Mouse (Mus musculus): ENCODE results near the gene Hnf1b. TPM values are rescaled to one million over a fixed set of nuclear protein-coding genes. Genes with fewer than 3 reads are reported as not detected.

Hnf1b gene
- polyA plus RNA-seq, 1 experiment from 2014 or later, result 0.77 TPM

DNA sequence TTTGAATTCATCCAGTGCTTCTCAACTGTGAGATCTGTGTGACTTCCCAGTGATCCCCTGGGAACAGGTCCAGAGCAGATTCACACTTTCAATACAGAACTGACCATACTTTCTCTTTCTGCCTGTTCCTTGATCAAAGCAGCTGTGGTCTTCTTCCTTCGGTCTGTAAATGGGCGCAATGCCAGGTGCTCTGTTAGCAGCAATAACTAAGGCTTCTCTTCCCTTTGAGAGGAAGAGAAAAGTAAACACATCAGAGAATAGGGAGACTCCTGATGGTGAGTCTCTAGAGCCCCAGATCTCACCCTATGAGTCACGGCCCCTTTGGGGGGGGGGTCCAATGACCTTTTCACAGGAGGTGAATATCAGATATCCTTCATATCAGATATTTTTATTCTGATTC, 29.3 kb downstream of the Hnf1b start:
- Histone ChIP-seq H3K9ac (replicated peaks) (no peak overlapping the region), H3K27me3 (replicated peaks) (no peaks in the 10 kb centered on the region), H3K4me2 (no peak overlapping the region), H3K4me3 (replicated peaks) (no peak overlapping the region), H3K9me3 (replicated peaks) (no peaks in the 10 kb centered on the region), H3K27ac (replicated peaks) (no peak overlapping the region), H3K36me3 (no peaks in the 10 kb centered on the region), H3K4me1 (no peaks in the 10 kb centered on the region)
- ATAC-seq (ENCODE audit: low FRiP score), result no peak
- 70% methylated on average over 3 of the region's 3 CpGs for WGBS

DNA sequence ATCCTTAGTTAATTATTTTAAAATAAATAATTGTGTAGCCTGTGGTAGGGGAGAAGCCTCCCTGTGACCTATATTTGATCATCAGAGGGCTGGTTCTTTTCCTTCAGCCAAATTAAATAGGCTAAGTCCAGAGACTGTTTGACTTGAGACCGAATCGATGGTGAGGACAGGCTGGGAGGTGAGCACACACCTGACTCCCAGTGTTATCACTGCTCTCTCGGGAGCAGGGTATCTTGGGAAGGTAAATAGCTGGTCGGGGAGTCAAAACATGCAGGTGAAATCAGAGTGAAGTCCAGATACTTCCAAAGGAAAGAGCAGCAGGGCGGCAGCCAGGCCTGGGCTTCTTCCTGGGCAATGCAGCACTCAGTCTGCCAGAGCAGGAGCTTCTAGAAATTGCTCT, 31.6 kb downstream of the Hnf1b start:
- no peak overlapping the region for H3K4me3 ChIP-seq (replicated peaks)
- WGBS, result 92% methylated on average over 5 of the region's 5 CpGs
- no peak for ATAC-seq (ENCODE audit: low FRiP score)
- H3K36me3 ChIP-seq, result no peaks in the 10 kb centered on the region
- H3K9ac ChIP-seq (replicated peaks), result no peak overlapping the region
- no peaks in the 10 kb centered on the region for H3K4me1 ChIP-seq
- H3K9me3 ChIP-seq (replicated peaks), result no peaks in the 10 kb centered on the region
- no peak overlapping the region for H3K27ac ChIP-seq (replicated peaks)
- H3K27me3 ChIP-seq (replicated peaks), result no peaks in the 10 kb centered on the region
- H3K4me2 ChIP-seq, result no peak overlapping the region

DNA sequence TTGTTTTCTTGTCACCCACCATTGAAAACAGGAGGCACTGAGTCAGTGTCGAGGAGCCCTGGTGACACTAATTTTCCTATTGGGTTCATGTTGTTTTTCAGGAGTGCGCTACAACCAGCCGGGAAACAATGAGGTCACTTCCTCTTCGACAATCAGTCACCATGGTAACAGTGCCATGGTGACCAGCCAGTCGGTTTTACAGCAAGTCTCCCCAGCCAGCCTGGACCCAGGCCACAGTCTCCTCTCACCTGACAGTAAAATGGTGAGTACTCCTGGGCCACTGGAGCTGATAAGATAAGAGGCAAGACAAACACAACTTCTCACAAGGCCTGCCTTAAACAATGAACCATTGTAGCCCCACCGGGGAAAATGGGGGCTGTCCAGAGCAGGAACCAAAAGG, 32.7 kb downstream of the Hnf1b start:
- Histone ChIP-seq H3K4me2 (peak overlapping the region; percentile 23; the same call in 1 of the 2 replicates), H3K9ac (replicated peaks) (no peak overlapping the region), H3K27me3 (replicated peaks) (no peaks in the 10 kb centered on the region), H3K4me3 (replicated peaks) (no peak overlapping the region), H3K9me3 (replicated peaks) (no peaks in the 10 kb centered on the region), H3K4me1 (no peaks in the 10 kb centered on the region), H3K36me3 (no peaks in the 10 kb centered on the region), H3K27ac (replicated peaks) (no peak overlapping the region)
- WGBS, result 19% methylated on average over 6 of the region's 6 CpGs
- ATAC-seq (ENCODE audit: low FRiP score), result no peak

DNA sequence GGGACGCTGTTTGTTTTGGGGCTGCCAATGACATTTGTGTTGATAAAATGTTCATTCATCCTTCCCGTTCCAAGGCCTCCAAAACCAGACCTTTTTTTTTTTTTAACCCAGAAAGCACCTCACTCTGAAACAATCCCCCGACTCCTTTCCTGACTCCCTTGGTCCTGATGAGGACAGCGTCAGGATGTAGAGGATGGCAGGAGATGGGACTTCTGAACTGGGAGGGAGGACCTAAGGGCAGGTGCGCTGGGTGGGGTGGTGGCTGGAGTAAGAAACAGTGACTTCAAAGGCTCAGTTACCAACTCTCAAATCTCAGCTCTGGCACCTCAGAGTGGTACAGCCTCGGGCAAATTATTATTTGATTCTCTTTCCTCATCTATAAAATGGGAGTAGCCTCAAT, 33.2 kb downstream of the Hnf1b start:
- H3K9me3 ChIP-seq (replicated peaks), result no peaks in the 10 kb centered on the region
- 50% methylated on average over 6 of the region's 6 CpGs for WGBS
- no peak overlapping the region for H3K27ac ChIP-seq (replicated peaks)
- no peak overlapping the region for H3K4me3 ChIP-seq (replicated peaks)
- no peaks in the 10 kb centered on the region for H3K4me1 ChIP-seq
- H3K4me2 ChIP-seq, result peak overlapping the region; percentile 23; the same call in 1 of the 2 replicates
- no peaks in the 10 kb centered on the region for H3K27me3 ChIP-seq (replicated peaks)
- H3K36me3 ChIP-seq, result no peaks in the 10 kb centered on the region
- no peak overlapping the region for H3K9ac ChIP-seq (replicated peaks)
- ATAC-seq (ENCODE audit: low FRiP score), result no peak

DNA sequence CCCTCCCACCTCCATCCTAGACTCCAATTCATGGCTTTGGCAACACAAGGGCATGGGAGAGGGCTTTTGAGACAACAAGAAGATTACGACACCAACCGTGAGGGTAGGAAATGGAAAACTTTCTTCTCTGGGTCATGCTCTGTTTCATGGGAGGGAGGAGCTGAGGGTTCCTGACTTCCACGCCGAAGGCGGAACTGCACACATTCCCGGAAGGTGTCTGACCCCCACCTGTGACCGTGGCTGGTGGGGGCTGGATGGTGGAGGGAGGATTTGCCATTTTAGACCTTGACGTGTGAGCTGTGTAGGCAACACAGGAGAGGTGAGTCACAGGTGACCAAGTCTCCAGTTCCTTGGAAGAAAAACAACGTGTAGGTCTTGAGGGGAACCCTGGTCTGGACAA, 33.9 kb downstream of the Hnf1b start:
- Histone ChIP-seq H3K4me1 (no peaks in the 10 kb centered on the region), H3K36me3 (no peaks in the 10 kb centered on the region), H3K4me3 (replicated peaks) (no peak overlapping the region), H3K27ac (replicated peaks) (no peak overlapping the region), H3K4me2 (no peak overlapping the region), H3K9ac (replicated peaks) (no peak overlapping the region), H3K27me3 (replicated peaks) (no peaks in the 10 kb centered on the region), H3K9me3 (replicated peaks) (no peaks in the 10 kb centered on the region)
- no peak for ATAC-seq (ENCODE audit: low FRiP score)
- WGBS, result 92% methylated on average over 9 of the region's 9 CpGs

DNA sequence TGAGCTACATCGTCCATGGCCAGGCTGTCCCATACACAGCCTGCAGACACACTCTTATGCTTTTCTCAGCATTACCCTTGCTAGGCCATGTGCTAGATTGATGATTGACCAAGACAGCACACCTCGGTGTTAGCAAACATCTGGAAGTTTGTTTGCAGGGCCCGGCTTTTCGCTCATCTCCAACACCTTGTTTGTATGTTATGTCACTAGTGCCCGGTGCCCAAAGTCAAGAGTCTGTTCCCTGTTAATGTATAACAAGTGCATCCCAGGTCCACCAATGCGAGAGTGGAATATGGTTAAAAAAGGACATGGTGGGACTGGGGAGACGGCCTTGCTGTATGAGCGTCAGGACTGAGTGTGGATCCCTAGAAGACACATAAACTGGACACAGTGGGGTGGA, 35.3 kb downstream of the Hnf1b start:
- WGBS, result 93% methylated on average over 8 of the region's 8 CpGs
- H3K4me2 ChIP-seq, result no peak overlapping the region
- H3K27ac ChIP-seq (replicated peaks), result no peak overlapping the region

DNA sequence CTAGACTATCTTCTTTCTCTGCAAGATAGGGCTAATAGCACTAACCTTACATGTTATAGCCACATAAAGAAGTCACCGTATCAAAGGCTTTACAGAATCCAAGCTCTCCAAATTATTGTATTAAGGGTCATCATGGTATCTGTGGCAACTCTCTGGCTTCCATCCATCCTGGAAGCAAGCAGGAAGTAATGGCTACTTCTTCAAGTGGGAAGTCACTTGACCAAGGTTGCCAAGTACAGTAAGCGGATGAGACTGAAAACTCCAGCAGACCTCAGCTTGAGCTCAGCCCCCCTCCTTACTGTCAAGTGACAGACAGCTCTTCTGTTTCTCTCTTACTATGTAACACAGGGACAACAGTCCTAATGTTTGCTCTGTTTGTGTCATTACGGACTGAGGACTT, 36.9 kb downstream of the Hnf1b start:
- no peaks in the 10 kb centered on the region for H3K27me3 ChIP-seq (replicated peaks)
- no peaks in the 10 kb centered on the region for H3K4me1 ChIP-seq
- 86% methylated on average over 3 of the region's 3 CpGs for WGBS

More for the DNA sequence above, 35.3 kb downstream of the Hnf1b start:
- no peaks in the 10 kb centered on the region for H3K9me3 ChIP-seq (replicated peaks)
- no peaks in the 10 kb centered on the region for H3K36me3 ChIP-seq
- no peaks in the 10 kb centered on the region for H3K4me1 ChIP-seq
- no peak overlapping the region for H3K9ac ChIP-seq (replicated peaks)
- no peak overlapping the region for H3K4me3 ChIP-seq (replicated peaks)
- H3K27me3 ChIP-seq (replicated peaks), result no peaks in the 10 kb centered on the region
- no peak for ATAC-seq (ENCODE audit: low FRiP score)

DNA sequence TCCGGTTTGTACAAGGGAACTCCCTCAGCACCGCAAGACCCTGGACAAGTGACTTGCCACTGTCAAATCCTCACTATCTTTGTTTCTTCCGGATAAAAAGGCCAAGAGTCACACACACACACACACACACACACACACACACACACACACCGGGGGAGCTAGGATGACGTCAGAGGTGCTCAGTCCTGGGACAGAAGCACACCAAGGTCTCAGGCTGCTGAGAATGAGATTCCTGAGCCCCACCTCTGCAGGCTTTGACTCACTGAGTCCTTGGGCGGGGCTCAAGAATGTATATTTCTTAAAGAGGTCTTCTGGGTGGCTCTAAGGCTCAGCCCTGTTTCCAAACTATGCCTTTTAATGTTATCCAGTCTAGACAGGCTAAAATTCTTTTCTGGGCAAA, 41.5 kb downstream of the Hnf1b start:
- Histone ChIP-seq H3K4me1 (no peaks in the 10 kb centered on the region), H3K9ac (replicated peaks) (no peak overlapping the region), H3K27ac (replicated peaks) (no peak overlapping the region), H3K27me3 (replicated peaks) (no peaks in the 10 kb centered on the region), H3K36me3 (no peaks in the 10 kb centered on the region; the same call in 1 of the 2 replicates), H3K4me2 (no peak overlapping the region), H3K4me3 (replicated peaks) (no peak overlapping the region), H3K9me3 (replicated peaks) (no peaks in the 10 kb centered on the region)
- WGBS, result 72% methylated on average over 6 of the region's 6 CpGs
- no peak for ATAC-seq (ENCODE audit: low FRiP score)

More for the DNA sequence above, 36.9 kb downstream of the Hnf1b start:
- H3K36me3 ChIP-seq, result no peaks in the 10 kb centered on the region
- no peak overlapping the region for H3K9ac ChIP-seq (replicated peaks)
- no peak for ATAC-seq (ENCODE audit: low FRiP score)
- no peak overlapping the region for H3K27ac ChIP-seq (replicated peaks)
- no peaks in the 10 kb centered on the region for H3K9me3 ChIP-seq (replicated peaks)
- no peak overlapping the region for H3K4me3 ChIP-seq (replicated peaks)
- H3K4me2 ChIP-seq, result no peak overlapping the region

DNA sequence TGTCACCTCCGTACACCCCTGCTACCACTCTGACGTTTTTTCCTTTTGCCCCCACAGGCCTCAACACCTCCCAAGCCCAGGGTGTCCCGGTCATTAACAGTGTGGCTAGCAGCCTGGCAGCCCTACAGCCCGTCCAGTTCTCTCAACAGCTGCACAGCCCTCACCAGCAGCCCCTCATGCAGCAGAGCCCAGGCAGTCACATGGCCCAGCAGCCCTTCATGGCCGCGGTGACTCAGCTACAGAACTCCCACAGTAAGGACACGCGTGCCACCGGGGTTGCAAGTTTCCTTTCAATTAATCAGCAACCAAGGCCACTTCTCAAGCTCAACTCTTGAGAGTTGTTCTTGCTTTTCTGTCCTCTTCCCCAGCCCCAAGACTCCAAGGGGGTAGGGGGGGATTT, 43.5 kb downstream of the Hnf1b start:
- H3K36me3 ChIP-seq, result no peaks in the 10 kb centered on the region; the same call in 1 of the 2 replicates
- H3K4me1 ChIP-seq, result no peaks in the 10 kb centered on the region
- no peaks in the 10 kb centered on the region for H3K27me3 ChIP-seq (replicated peaks)
- 86% methylated on average over 9 of the region's 9 CpGs for WGBS
- H3K9ac ChIP-seq (replicated peaks), result no peak overlapping the region
- no peak overlapping the region for H3K4me2 ChIP-seq
- no peaks in the 10 kb centered on the region for H3K9me3 ChIP-seq (replicated peaks)
- no peak overlapping the region for H3K4me3 ChIP-seq (replicated peaks)
- no peak overlapping the region for H3K27ac ChIP-seq (replicated peaks)
- ATAC-seq (ENCODE audit: low FRiP score), result no peak

DNA sequence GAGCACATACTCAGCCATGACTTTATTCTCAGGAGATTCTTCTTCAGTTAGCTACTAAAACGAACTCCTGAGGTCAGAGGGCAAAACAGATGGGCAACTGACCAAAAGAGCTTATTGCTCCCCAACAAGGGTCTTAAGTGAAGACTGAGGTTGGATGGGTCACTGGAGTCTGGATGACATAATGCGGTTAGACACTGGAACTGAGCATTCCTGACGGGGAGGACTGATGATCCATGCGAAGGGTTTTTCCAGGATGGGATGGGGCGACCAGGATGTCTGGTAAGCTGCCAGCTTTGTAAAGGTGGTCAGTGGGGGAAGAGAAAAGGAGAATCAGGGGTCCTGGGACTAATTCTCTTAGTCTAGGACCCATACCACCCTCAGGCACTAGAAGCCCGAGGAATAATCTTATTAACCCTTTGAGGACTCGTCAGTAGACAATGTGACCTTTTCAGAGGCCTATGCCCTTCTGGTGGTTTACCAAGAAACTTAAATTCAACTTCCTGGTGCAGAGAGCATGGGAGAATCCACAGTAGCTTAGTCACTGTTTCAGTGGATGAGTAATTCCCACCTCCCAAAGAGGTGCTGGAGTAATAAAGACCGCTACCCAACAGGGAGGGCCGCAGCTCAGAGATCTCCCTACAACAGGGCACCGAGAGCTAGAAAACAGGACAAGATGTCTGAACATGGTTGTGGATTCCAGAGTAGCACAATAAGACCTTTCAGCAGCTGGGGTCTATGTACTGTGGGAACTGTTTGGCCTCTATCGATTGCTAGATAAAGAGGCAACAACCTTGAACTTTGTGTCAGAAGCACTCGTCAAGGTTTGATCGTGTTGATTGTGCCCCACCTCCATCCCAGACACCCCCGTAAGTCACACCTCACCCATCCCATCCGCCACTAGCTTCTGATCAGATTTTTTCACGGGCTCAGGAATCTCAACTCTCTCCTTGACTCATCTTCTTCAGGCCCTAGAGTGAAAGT, 46.9 kb downstream of the Hnf1b start:
- H3K4me1 ChIP-seq, result no peaks in the 10 kb centered on the region
- ATAC-seq (ENCODE audit: low FRiP score), result no peak
- 88% methylated on average over 16 of the region's 16 CpGs for WGBS
- H3K9me3 ChIP-seq (replicated peaks), result no peaks in the 10 kb centered on the region
- no peaks in the 10 kb centered on the region; the same call in 1 of the 2 replicates for H3K36me3 ChIP-seq
- no peak overlapping the region for H3K27ac ChIP-seq (replicated peaks)
- no peak overlapping the region for H3K9ac ChIP-seq (replicated peaks)
- H3K27me3 ChIP-seq (replicated peaks), result no peaks in the 10 kb centered on the region
- no peak overlapping the region for H3K4me2 ChIP-seq
- H3K4me3 ChIP-seq (replicated peaks), result no peak overlapping the region

DNA sequence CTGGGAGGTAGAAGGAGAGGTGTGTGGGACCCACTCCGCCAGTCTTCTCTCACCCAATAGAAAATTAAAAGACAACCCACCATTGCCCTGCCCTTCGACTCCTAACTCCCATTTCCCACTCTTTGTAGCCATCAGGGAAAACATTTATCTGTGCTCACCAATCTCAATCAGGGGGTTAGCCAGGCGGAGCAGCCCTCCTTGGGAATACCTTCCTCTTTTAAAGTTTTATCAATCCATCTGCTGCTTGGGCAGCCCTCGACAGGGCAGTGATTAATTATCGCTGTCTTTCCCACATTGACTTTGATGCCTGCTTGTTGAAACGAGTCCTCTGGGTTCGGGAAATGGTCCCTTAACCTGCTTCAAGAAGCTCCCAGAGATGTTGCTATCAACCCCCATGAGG, 47.7 kb downstream of the Hnf1b start:
- Histone ChIP-seq H3K9ac (replicated peaks) (no peak overlapping the region), H3K4me2 (no peak overlapping the region), H3K36me3 (no peaks in the 10 kb centered on the region; the same call in 1 of the 2 replicates), H3K9me3 (replicated peaks) (no peaks in the 10 kb centered on the region), H3K27ac (replicated peaks) (no peak overlapping the region), H3K4me3 (replicated peaks) (no peak overlapping the region), H3K4me1 (no peaks in the 10 kb centered on the region), H3K27me3 (replicated peaks) (no peaks in the 10 kb centered on the region)
- 76% methylated on average over 7 of the region's 7 CpGs for WGBS
- ATAC-seq (ENCODE audit: low FRiP score), result no peak

DNA sequence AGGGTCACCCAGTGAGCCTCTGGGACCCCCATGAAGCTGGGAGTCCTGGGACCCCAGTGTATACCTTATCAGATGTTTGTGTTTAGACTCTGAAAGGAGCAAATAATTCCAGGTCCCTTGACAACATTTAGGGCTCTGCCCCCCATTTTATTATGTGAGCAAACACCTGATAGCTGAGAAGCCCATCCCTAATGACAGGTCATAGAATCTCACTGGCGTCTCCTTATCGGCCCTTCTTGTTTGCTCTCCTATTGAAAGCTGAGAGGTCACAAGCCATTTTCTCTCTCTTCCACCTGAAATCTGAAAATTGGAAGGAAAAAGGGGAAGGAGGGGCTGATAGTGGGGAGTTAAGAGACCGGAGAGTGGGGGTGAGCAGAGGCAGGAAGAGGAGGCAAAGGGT, 52.9 kb downstream of the Hnf1b start:
- 86% methylated on average over 3 of the region's 3 CpGs for WGBS
- ATAC-seq (ENCODE audit: low FRiP score), result no peak
- Histone ChIP-seq H3K27ac (replicated peaks) (no peak overlapping the region), H3K4me2 (no peak overlapping the region), H3K9me3 (replicated peaks) (no peaks in the 10 kb centered on the region), H3K4me3 (replicated peaks) (no peak overlapping the region), H3K36me3 (no peaks in the 10 kb centered on the region), H3K9ac (replicated peaks) (no peak overlapping the region), H3K4me1 (no peaks in the 10 kb centered on the region), H3K27me3 (replicated peaks) (no peaks in the 10 kb centered on the region)

All from neural tube, embryonic 15.5 days (tissue).